Mouse (Mus musculus) B cell, adult 62 days (primary cell): ENCODE measurements around the gene Isl2. TPM values are rescaled to one million over a fixed set of nuclear protein-coding genes. Genes with fewer than 3 reads are reported as not detected.

Source experiments
- total RNA-seq: library from RNA; stranded (reverse); gene quantifications from 4 replicates; pipeline ENCODE4 v1.2.4, GENCODE M21; 2023

The Isl2 gene
- not detected in 4 replicates for total RNA-seq

DNA sequence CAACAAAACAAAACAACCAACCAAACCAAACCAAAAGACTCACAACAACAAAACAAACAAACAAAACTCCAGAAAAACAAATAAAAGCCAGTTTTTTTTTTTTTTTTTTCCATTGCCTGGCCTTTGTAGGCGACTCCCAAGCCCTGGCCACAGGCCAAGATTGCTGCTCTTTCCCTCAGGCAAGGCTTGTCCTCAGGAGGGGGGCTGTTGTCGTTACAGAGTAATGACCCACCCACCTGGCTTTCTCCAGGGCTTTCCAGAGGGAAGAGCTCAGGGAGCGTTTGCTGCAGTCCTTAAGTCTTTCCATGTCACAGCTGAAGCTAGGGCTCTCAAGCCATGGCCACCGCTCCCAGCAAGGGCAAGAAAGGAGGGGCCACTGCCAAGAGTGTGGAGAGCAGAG is at the start of gene Isl2:
Gene Isl2 (plus strand): TSS at position 296 of the 400 bp plus-strand sequence.

DNA sequence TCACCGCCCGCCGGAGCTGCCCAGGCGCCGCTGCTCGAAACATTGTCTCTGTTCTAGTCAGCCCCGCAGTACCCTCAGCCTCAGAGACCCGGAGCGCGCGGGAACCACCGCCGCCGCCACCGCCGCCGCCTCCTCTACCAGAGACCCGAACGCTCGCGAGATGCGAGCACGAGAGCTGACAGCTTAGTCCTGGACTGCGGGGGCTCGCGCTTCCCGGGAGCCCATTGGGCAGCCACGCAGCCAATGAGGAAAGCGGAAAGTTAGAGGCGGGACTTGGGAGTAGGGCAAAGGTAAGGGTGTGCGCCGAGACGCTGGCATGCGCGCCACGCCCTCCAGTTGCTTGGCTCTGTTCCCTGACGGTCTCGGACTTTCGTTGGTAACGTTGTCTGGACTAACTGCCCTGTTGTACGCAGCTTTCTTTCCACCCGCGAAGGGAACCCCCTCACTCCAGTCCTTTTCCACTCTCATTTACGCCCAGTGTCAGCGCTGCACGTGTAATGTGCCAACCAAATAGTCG is 26.4 kb upstream of the Isl2 start, which contains the start of gene Etfa:
Gene Etfa (minus strand): TSS at position 217 of the 517 bp plus-strand sequence.

Other genes starting within 250 kb of the Isl2 start
- 0.33 to 0.98 TPM (median 0.81 TPM) in 3 of 4 replicates, not detected in the other for gene Nrg4, start 211.8 kb upstream of the Isl2 start, total RNA-seq
- gene Tmem266, start 211.8 kb upstream of the Isl2 start, total RNA-seq: not detected in 4 replicates
- gene Etfa, start 26.4 kb upstream of the Isl2 start, total RNA-seq: 37.5 to 44.3 TPM (median 39.5 TPM) in 4 replicates